Mouse (Mus musculus): ENCODE measurements around the gene Cdk19. TPM values are rescaled to one million over a fixed set of nuclear protein-coding genes. Genes with fewer than 3 reads are reported as not detected.

The Cdk19 gene
- total and polyA plus RNA-seq, 3 experiments = 2.8 to 8.2 TPM; not detected in 1

GRCm38 (mm10) chr10:40432375-40432774 lies 93.0 kb downstream of the Cdk19 start:
- Histone ChIP-seq H3K79me2 (ENCODE audit: control insufficient read depth, insufficient read depth, low read length, poor library complexity) (no peaks in the 10 kb centered on the region), H3K4me1 (ENCODE audit: control insufficient read depth in 1 of 2, insufficient read depth in 2 of 2, low read length in 2 of 2) (no peaks in the 10 kb centered on the region), H3K36me3 (ENCODE audit: control insufficient read depth in 1 of 2, insufficient read depth in 2 of 2, low read length in 2 of 2) (no peaks in the 10 kb centered on the region), H3K9ac (ENCODE audit: control insufficient read depth, low read depth, low read length, poor library complexity, severe bottlenecking) (no peak overlapping the region), H3K9me3 (replicated peaks; ENCODE audit: insufficient read depth, low read length) (no peaks in the 10 kb centered on the region), H3K27ac (ENCODE audit: control insufficient read depth, low read depth, low read length) (no peak overlapping the region), H3K27me3 (ENCODE audit: control insufficient read depth in 1 of 2, insufficient read depth in 2 of 2, low read length in 2 of 2) (no peaks in the 10 kb centered on the region), H3K4me3 (ENCODE audit: control insufficient read depth in 1 of 2, insufficient read depth in 1 of 2, low read depth in 2 of 2, low read length in 2 of 2) (no peak overlapping the region)
- no peak for DNase-seq (ENCODE audit: low read depth, low spot score)
- TF ChIP-seq HCFC1 (IDR thresholded peaks at IDR 0.05; ENCODE audit: low read depth, low read length) (no peak), MYC (IDR thresholded peaks at IDR 0.05; ENCODE audit: low read depth, low read length) (no peak), MAZ (IDR thresholded peaks at IDR 0.05; ENCODE audit: low read depth, low read length) (no peak), E2F4 (IDR thresholded peaks at IDR 0.05; ENCODE audit: borderline replicate concordance, low read depth, low read length) (no peak), BHLHE40 (IDR thresholded peaks at IDR 0.05; ENCODE audit: borderline replicate concordance, low read depth, low read length) (no peak), ELF1 (IDR thresholded peaks at IDR 0.05; ENCODE audit: low read depth, low read length) (no peak), MYB (IDR thresholded peaks at IDR 0.05; ENCODE audit: low read depth, low read length) (no peak), CHD1 (IDR thresholded peaks at IDR 0.05; ENCODE audit: low read depth, low read length) (no peak), MEF2A (IDR thresholded peaks at IDR 0.05; ENCODE audit: extremely low read depth, insufficient replicate concordance, low read depth, low read length, poor library complexity, severe bottlenecking) (no peak), CTCF (IDR thresholded peaks at IDR 0.05 in 2 of 3, conservative IDR thresholded peaks at IDR 0.05 in 1 of 3; ENCODE audit: control insufficient read depth in 1 of 3, insufficient read depth in 1 of 3, low read depth in 2 of 3, low read length in 3 of 3, poor library complexity in 1 of 3, severe bottlenecking in 1 of 3) (no peak), ZNF384 (IDR thresholded peaks at IDR 0.05; ENCODE audit: low read depth, low read length) (no peak), SIN3A (IDR thresholded peaks at IDR 0.05; ENCODE audit: low read length) (no peak), JUND (IDR thresholded peaks at IDR 0.05; ENCODE audit: low read depth, low read length) (no peak), POLR2A (IDR thresholded peaks at IDR 0.05; ENCODE audit: control insufficient read depth in 1 of 2, insufficient read depth in 1 of 2, low read depth in 1 of 2, low read length in 2 of 2, poor library complexity in 1 of 2) (no peak), TCF12 (IDR thresholded peaks at IDR 0.05; ENCODE audit: low read depth, low read length) (no peak), ZKSCAN1 (IDR thresholded peaks at IDR 0.05; ENCODE audit: low read depth, low read length) (no peak), GABPA (IDR thresholded peaks at IDR 0.05; ENCODE audit: low read depth, low read length) (no peak), NRF1 (IDR thresholded peaks at IDR 0.05; ENCODE audit: insufficient read depth, low read depth, low read length, poor library complexity, severe bottlenecking) (no peak), POLR2AphosphoS5 (IDR thresholded peaks at IDR 0.05; ENCODE audit: borderline replicate concordance, low read depth, low read length) (no peak), CHD2 (IDR thresholded peaks at IDR 0.05; ENCODE audit: low read length) (no peak)

GRCm38 (mm10) chr10:40435402-40435801 lies 96.0 kb downstream of the Cdk19 start:
- H3K79me2 ChIP-seq (ENCODE audit: control insufficient read depth, insufficient read depth, low read length, poor library complexity) = no peaks in the 10 kb centered on the region
- H3K27ac ChIP-seq (ENCODE audit: control insufficient read depth, low read depth, low read length) = no peak overlapping the region
- TF ChIP-seq RCOR1 (IDR thresholded peaks at IDR 0.05; ENCODE audit: low read depth, low read length) = no peak
- no peak for TF ChIP-seq MAZ (IDR thresholded peaks at IDR 0.05; ENCODE audit: low read depth, low read length)
- TF ChIP-seq USF1 (IDR thresholded peaks at IDR 0.05; ENCODE audit: low read depth, low read length) = no peak
- TF ChIP-seq CTCF (IDR thresholded peaks at IDR 0.05 in 2 of 3, conservative IDR thresholded peaks at IDR 0.05 in 1 of 3; ENCODE audit: control insufficient read depth in 1 of 3, insufficient read depth in 1 of 3, low read depth in 2 of 3, low read length in 3 of 3, poor library complexity in 1 of 3, severe bottlenecking in 1 of 3) = no peak
- TF ChIP-seq MYC (IDR thresholded peaks at IDR 0.05; ENCODE audit: low read depth, low read length) = no peak
- TF ChIP-seq NELFE (IDR thresholded peaks at IDR 0.05; ENCODE audit: low read depth, low read length) = no peak
- no peak for TF ChIP-seq RAD21 (IDR thresholded peaks at IDR 0.05; ENCODE audit: low read depth, low read length)
- no peak for TF ChIP-seq POLR2AphosphoS5 (IDR thresholded peaks at IDR 0.05; ENCODE audit: borderline replicate concordance, low read depth, low read length)
- no peak for TF ChIP-seq TBP (IDR thresholded peaks at IDR 0.05; ENCODE audit: low read depth, low read length)
- no peak for TF ChIP-seq NRF1 (IDR thresholded peaks at IDR 0.05; ENCODE audit: insufficient read depth, low read depth, low read length, poor library complexity, severe bottlenecking)
- no peak for TF ChIP-seq USF2 (IDR thresholded peaks at IDR 0.05; ENCODE audit: borderline replicate concordance in 1 of 2, insufficient read depth in 1 of 2, low read depth in 1 of 2, low read length in 2 of 2)
- H3K36me3 ChIP-seq (ENCODE audit: control insufficient read depth in 1 of 2, insufficient read depth in 2 of 2, low read length in 2 of 2) = no peaks in the 10 kb centered on the region
- no peak overlapping the region for H3K9ac ChIP-seq (ENCODE audit: control insufficient read depth, low read depth, low read length, poor library complexity, severe bottlenecking)
- H3K9me3 ChIP-seq (replicated peaks; ENCODE audit: insufficient read depth, low read length) = no peaks in the 10 kb centered on the region
- H3K4me1 ChIP-seq (ENCODE audit: control insufficient read depth in 1 of 2, insufficient read depth in 2 of 2, low read length in 2 of 2) = no peaks in the 10 kb centered on the region
- H3K27me3 ChIP-seq (ENCODE audit: control insufficient read depth in 1 of 2, insufficient read depth in 2 of 2, low read length in 2 of 2) = no peaks in the 10 kb centered on the region
- H3K4me3 ChIP-seq (ENCODE audit: control insufficient read depth in 1 of 2, insufficient read depth in 1 of 2, low read depth in 2 of 2, low read length in 2 of 2) = no peak overlapping the region
- no peak for DNase-seq (ENCODE audit: low read depth, low spot score)
